Comparison of ENCODE assay signal across 8 mouse cellular contexts in the genomic region with DNA sequence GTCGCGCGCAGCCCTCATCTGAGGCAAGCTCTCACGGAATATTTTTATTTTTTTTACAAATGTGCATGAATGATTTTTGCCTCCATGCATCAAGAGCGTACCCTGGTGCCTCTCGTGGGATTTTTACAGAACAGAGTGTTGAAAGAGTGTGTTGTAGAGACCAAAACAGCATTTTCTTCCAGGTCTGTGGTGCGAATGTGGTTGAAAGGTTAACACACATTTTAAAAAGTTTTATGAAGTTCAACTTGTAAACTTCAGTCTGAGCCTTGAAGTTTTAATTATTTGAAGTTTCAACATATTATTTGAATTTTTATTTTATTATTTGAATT. TPM values are rescaled to one million over a fixed set of nuclear protein-coding genes. Genes with fewer than 3 reads are reported as not detected.
DNase-seq lines count a peak whose midpoint lies in the region; ATAC-seq and TF ChIP-seq lines count a peak whose summit lies in the region.

No protein-coding gene starts in this region.

- H3K4me1 ChIP-seq in lung, embryonic 14.5 days (ENCODE audit: insufficient read depth), result peaks cover 2% of the 10 kb centered on the region; the same call in 1 of the 2 replicates
- peaks cover 26% of the 10 kb centered on the region for H3K4me1 ChIP-seq in embryonic facial prominence, embryonic 15.5 days
- H3K4me1 ChIP-seq in limb, embryonic 11.5 days (ENCODE audit: control insufficient read depth, insufficient read depth, low read length), result no peaks in the 10 kb centered on the region

- H3K27ac ChIP-seq in lung, embryonic 14.5 days (ENCODE audit: low read depth), result peak overlapping the region; percentile 76; the same call in 1 of the 2 replicates
- H3K27ac ChIP-seq in embryonic facial prominence, embryonic 15.5 days (replicated peaks), result peak overlapping the region; percentile 86
- no peak overlapping the region for H3K27ac ChIP-seq in limb, embryonic 11.5 days (replicated peaks; ENCODE audit: low read depth, low read length)

- DNase-seq in lung, embryonic 14.5 days, result no peak
- no peak for DNase-seq in lung, postnatal 25 days (ENCODE audit: low spot score)
- no peak for DNase-seq in limb, embryonic 11.5 days (ENCODE audit: low spot score)
- DNase-seq in right cerebral cortex, adult 18-20 months, result no peak
- DNase-seq in right cerebral cortex, postnatal 36 days (ENCODE audit: low spot score in 2 of 2), result no peak
- no peak for DNase-seq in embryo, embryonic 10 days (ENCODE audit: low spot score)

- 0% methylated on average over 7 of the region's 7 CpGs for WGBS in lung, embryonic 14.5 days
- WGBS in embryonic facial prominence, embryonic 15.5 days, result under 1% methylated on average over 7 of the region's 7 CpGs
- under 1% methylated on average over 7 of the region's 7 CpGs for WGBS in limb, embryonic 11.5 days

- H3K9me3 ChIP-seq in lung, embryonic 14.5 days (ENCODE audit: low read depth, low read length), result no peaks in the 10 kb centered on the region
- no peaks in the 10 kb centered on the region for H3K9me3 ChIP-seq in embryonic facial prominence, embryonic 15.5 days (replicated peaks)
- no peaks in the 10 kb centered on the region for H3K9me3 ChIP-seq in limb, embryonic 11.5 days (ENCODE audit: control insufficient read depth, low read length)

- peak overlapping the region; percentile 82 for H3K4me2 ChIP-seq in lung, embryonic 14.5 days
- H3K4me2 ChIP-seq in embryonic facial prominence, embryonic 15.5 days (replicated peaks), result peak overlapping the region; percentile 79
- H3K4me2 ChIP-seq in limb, embryonic 11.5 days (ENCODE audit: low read depth, severe bottlenecking), result peak overlapping the region; percentile 73

- no peaks in the 10 kb centered on the region for H3K27me3 ChIP-seq in lung, embryonic 14.5 days (ENCODE audit: insufficient read depth, low read length)
- H3K27me3 ChIP-seq in embryonic facial prominence, embryonic 15.5 days, result no peaks in the 10 kb centered on the region
- no peaks in the 10 kb centered on the region for H3K27me3 ChIP-seq in limb, embryonic 11.5 days (ENCODE audit: control insufficient read depth, insufficient read depth, low read length)

- peak overlapping the region; percentile 88 for H3K9ac ChIP-seq in lung, embryonic 14.5 days
- 0 out of 2 replicates have a peak overlapping the region, but pooled peaks have one; percentile 31 for H3K9ac ChIP-seq in embryonic facial prominence, embryonic 15.5 days
- peak overlapping the region; percentile 43; the same call in 1 of the 2 replicates for H3K9ac ChIP-seq in limb, embryonic 11.5 days (ENCODE audit: low read length)

- H3K4me3 ChIP-seq in lung, embryonic 14.5 days (ENCODE audit: low read depth, low read length), result peak overlapping the region; percentile 94
- H3K4me3 ChIP-seq in embryonic facial prominence, embryonic 15.5 days (replicated peaks), result peak overlapping the region; percentile 75
- peak overlapping the region; percentile 95 for H3K4me3 ChIP-seq in limb, embryonic 11.5 days (ENCODE audit: low read depth, low read length)

- no peak for TF ChIP-seq CTCF in lung, embryonic 14.5 days (IDR thresholded peaks at IDR 0.05; ENCODE audit: low read depth)

- peaks cover 31% of the 10 kb centered on the region for H3K36me3 ChIP-seq in lung, embryonic 14.5 days (ENCODE audit: insufficient read depth)
- H3K36me3 ChIP-seq in embryonic facial prominence, embryonic 15.5 days, result peaks cover 34% of the 10 kb centered on the region
- peaks cover 8% of the 10 kb centered on the region for H3K36me3 ChIP-seq in limb, embryonic 11.5 days (ENCODE audit: control insufficient read depth, insufficient read depth, low read length)

- no peak for ATAC-seq in lung, embryonic 14.5 days (ENCODE audit: insufficient read depth)
- no peak for ATAC-seq in embryonic facial prominence, embryonic 15.5 days (ENCODE audit: insufficient number of reproducible peaks, low FRiP score, low TSS enrichment, low read depth)
- ATAC-seq in limb, embryonic 11.5 days (ENCODE audit: insufficient number of reproducible peaks, low FRiP score, low TSS enrichment, low read depth), result peak; percentile 67
- ATAC-seq in neutrophil, adult 5-6 weeks (ENCODE audit: extremely low read depth, insufficient number of reproducible peaks, low FRiP score, poor library complexity, severe bottlenecking), result 0 out of 2 replicates have a peak, but pooled peaks have one; percentile 5

RNA-seq across cellular contexts. Expression of a gene that starts 0.3 kb away (rescaled TPM):
- 12.7 and 13.5 TPM in 2 replicates for polyA plus RNA-seq in lung, embryonic 14.5 days (2014; fragmentation: Nextera tagmentation; extraction: Ambion mirVana)
- polyA plus RNA-seq in embryonic facial prominence, embryonic 15.5 days (2015; fragmentation: Nextera tagmentation; extraction: Ambion mirVana), result 12.2 and 12.7 TPM in 2 replicates
- polyA plus RNA-seq in limb, embryonic 11.5 days (2014; fragmentation: Nextera tagmentation; extraction: Ambion mirVana), result 16.3 and 17.4 TPM in 2 replicates
- 10.2 and 12.6 TPM in 2 replicates for total RNA-seq in neutrophil, adult 5-6 weeks (2017)

RNA-seq across cellular contexts. Expression of a gene that starts 41.7 kb away (rescaled TPM):
- 0.07 and 0.18 TPM in 2 replicates for polyA plus RNA-seq in lung, embryonic 14.5 days (2014; fragmentation: Nextera tagmentation; extraction: Ambion mirVana)
- polyA plus RNA-seq in embryonic facial prominence, embryonic 15.5 days (2015; fragmentation: Nextera tagmentation; extraction: Ambion mirVana), result 0.04 TPM in 1 of 2 replicates, not detected in the other
- not detected in 2 replicates for polyA plus RNA-seq in limb, embryonic 11.5 days (2014; fragmentation: Nextera tagmentation; extraction: Ambion mirVana)
- total RNA-seq in neutrophil, adult 5-6 weeks (2017), result not detected in 2 replicates

RNA-seq across cellular contexts. Expression of a gene that starts 55.0 kb away (rescaled TPM):
- 54.5 and 59.3 TPM in 2 replicates for polyA plus RNA-seq in lung, embryonic 14.5 days (2014; fragmentation: Nextera tagmentation; extraction: Ambion mirVana)
- polyA plus RNA-seq in embryonic facial prominence, embryonic 15.5 days (2015; fragmentation: Nextera tagmentation; extraction: Ambion mirVana), result 38.5 and 43.1 TPM in 2 replicates
- polyA plus RNA-seq in limb, embryonic 11.5 days (2014; fragmentation: Nextera tagmentation; extraction: Ambion mirVana), result 71.9 and 76.4 TPM in 2 replicates
- 34.4 and 34.6 TPM in 2 replicates for total RNA-seq in neutrophil, adult 5-6 weeks (2017)

Comparison
In these comparisons a context has a peak if more than half of its experiments do, and no peak if none do; other contexts are left out.
1. ATAC-seq: peak in limb, embryonic 11.5 days (single experiment) and neutrophil, adult 5-6 weeks (single experiment); none in lung, embryonic 14.5 days (single experiment) and embryonic facial prominence, embryonic 15.5 days (single experiment).
2. H3K9ac ChIP-seq: peak in every context shown above with its lines; median percentile 88 in lung, embryonic 14.5 days; 43 in limb, embryonic 11.5 days; 31 in embryonic facial prominence, embryonic 15.5 days.
3. Peak in every context shown above with its lines, with median percentiles within 50 percentile points of each other: H3K4me2 ChIP-seq and H3K4me3 ChIP-seq.